Mouse (Mus musculus) midbrain, embryonic 13.5 days (tissue): ENCODE results near the gene Igsf21. TPM values are rescaled to one million over a fixed set of nuclear protein-coding genes. Genes with fewer than 3 reads are reported as not detected.

Source experiments
- ATAC-seq: fragments of 200-750 bp; cut with Nextera tagmentation; 2 replicates; pipeline ENCODE4 v1.8.0; 2017; ENCODE audit warnings: mild to moderate bottlenecking, moderate TSS enrichment, moderate library complexity
- H3K27ac ChIP-seq: fragments of 300-500 bp; sonication (generic); 2 replicates; pipeline ENCODE4 v1.5.1; 2015; ENCODE audit warnings: inconsistent platforms, mild to moderate bottlenecking, moderate library complexity
- H3K27me3 ChIP-seq: fragments of 300-500 bp; sonication (generic); 2 replicates; pipeline ENCODE4 v1.6.1; 2015; ENCODE audit warnings: mild to moderate bottlenecking, inconsistent platforms
- H3K36me3 ChIP-seq: fragments of 300-500 bp; sonication (generic); 2 replicates; pipeline ENCODE4 v1.6.1; 2015; ENCODE audit warnings: mild to moderate bottlenecking, inconsistent platforms
- H3K4me1 ChIP-seq: fragments of 300-500 bp; sonication (generic); replicated peaks from 2 replicates; pipeline ENCODE4 v1.6.1; 2015; ENCODE audit warnings: inconsistent platforms
- H3K4me2 ChIP-seq: fragments of 300-500 bp; sonication (generic); replicated peaks from 2 replicates; pipeline ENCODE4 v1.6.1; 2015; ENCODE audit warnings: moderate library complexity, mild to moderate bottlenecking, inconsistent platforms
- H3K4me3 ChIP-seq: fragments of 300-500 bp; sonication (generic); replicated peaks from 2 replicates; pipeline ENCODE4 v1.5.1; 2015; ENCODE audit warnings: mild to moderate bottlenecking, inconsistent platforms
- H3K9ac ChIP-seq: fragments of 300-500 bp; sonication (generic); replicated peaks from 2 replicates; pipeline ENCODE4 v1.6.1; 2015; ENCODE audit warnings: mild to moderate bottlenecking, inconsistent platforms
- H3K9me3 ChIP-seq: fragments of 300-500 bp; sonication (generic); 2 replicates; pipeline ENCODE4 v1.6.1; 2016; ENCODE audit warnings: mild to moderate bottlenecking, inconsistent platforms
- WGBS: fragments of 180-500 bp; shearing (Covaris S2); methylation state at CpG from one replicate; pipeline ENCODE4 v1.1.7; 2015; 5-methylcytosine and 5-hydroxymethylcytosine counted together
- polyA plus RNA-seq: library from polyadenylated mRNA; unstranded; fragments of >200 nt; fragmentation: Nextera tagmentation; extraction: Ambion mirVana; gene quantifications from 2 replicates; pipeline ENCODE4 v1.2.1, GENCODE M21; 2015

The Igsf21 gene
- polyA plus RNA-seq, 1 experiment from 2014 or later, result 58.9 TPM

- Histone ChIP-seq H3K9ac (no peak overlapping the region), H3K9me3 (no peaks in the 10 kb centered on the region), H3K36me3 (no peaks in the 10 kb centered on the region), H3K27ac (peak overlapping the region; percentile 9; the same call in 1 of the 2 replicates), H3K4me2 (no peak overlapping the region), H3K27me3 (peaks cover 4% of the 10 kb centered on the region), H3K4me1 (peaks cover 75% of the 10 kb centered on the region), H3K4me3 (no peak overlapping the region)
- no peak for ATAC-seq
- 60% methylated on average over 14 of the region's 14 CpGs for WGBS
Observed at GRCm38 (mm10) chr4:140214406-140214805, 32.2 kb downstream of the Igsf21 start.

- WGBS, result 30% methylated on average over 11 of the region's 11 CpGs
Observed at GRCm38 (mm10) chr4:140210129-140210890, 36.3 kb downstream of the Igsf21 start.

GRCm38 (mm10) chr4:140205811-140206231, 40.8 kb downstream of the Igsf21 start:
- WGBS, result 64% methylated on average over 12 of the region's 12 CpGs
- ATAC-seq, result no peak
- Histone ChIP-seq H3K36me3 (no peaks in the 10 kb centered on the region), H3K27me3 (no peaks in the 10 kb centered on the region), H3K9me3 (no peaks in the 10 kb centered on the region), H3K27ac (no peak overlapping the region), H3K9ac (no peak overlapping the region), H3K4me3 (no peak overlapping the region), H3K4me1 (peaks cover 43% of the 10 kb centered on the region), H3K4me2 (no peak overlapping the region)

More at GRCm38 (mm10) chr4:140210129-140210890, 36.3 kb downstream of the Igsf21 start:
- Histone ChIP-seq H3K36me3 (no peaks in the 10 kb centered on the region), H3K27ac (peak overlapping the region; percentile 75), H3K4me2 (no peak overlapping the region), H3K27me3 (no peaks in the 10 kb centered on the region; the same call in 1 of the 2 replicates), H3K4me1 (peaks cover 59% of the 10 kb centered on the region), H3K4me3 (no peak overlapping the region), H3K9ac (0 out of 2 replicates have a peak overlapping the region, but pooled peaks have one; percentile 19), H3K9me3 (no peaks in the 10 kb centered on the region)
- ATAC-seq, result peak; percentile 66

GRCm38 (mm10) chr4:140204775-140205174, 41.8 kb downstream of the Igsf21 start:
- H3K4me2 ChIP-seq, result no peak overlapping the region
- no peak for ATAC-seq
- H3K9me3 ChIP-seq, result no peaks in the 10 kb centered on the region
- H3K27me3 ChIP-seq, result no peaks in the 10 kb centered on the region
- 84% methylated on average over 10 of the region's 10 CpGs for WGBS
- no peak overlapping the region for H3K4me3 ChIP-seq
- peaks cover 32% of the 10 kb centered on the region for H3K4me1 ChIP-seq
- 0 out of 2 replicates have a peak overlapping the region, but pooled peaks have one; percentile 17 for H3K27ac ChIP-seq
- no peaks in the 10 kb centered on the region for H3K36me3 ChIP-seq
- no peak overlapping the region for H3K9ac ChIP-seq

GRCm38 (mm10) chr4:140203696-140204272, 42.8 kb downstream of the Igsf21 start:
- no peak for ATAC-seq
- H3K9ac ChIP-seq, result no peak overlapping the region
- H3K9me3 ChIP-seq, result no peaks in the 10 kb centered on the region
- peaks cover 28% of the 10 kb centered on the region for H3K4me1 ChIP-seq
- no peak overlapping the region for H3K4me2 ChIP-seq
- no peak overlapping the region for H3K4me3 ChIP-seq
- H3K36me3 ChIP-seq, result no peaks in the 10 kb centered on the region
- H3K27me3 ChIP-seq, result no peaks in the 10 kb centered on the region
- WGBS, result 74% methylated on average over 12 of the region's 12 CpGs
- H3K27ac ChIP-seq, result 0 out of 2 replicates have a peak overlapping the region, but pooled peaks have one; percentile 17

GRCm38 (mm10) chr4:140202196-140202595, 44.4 kb downstream of the Igsf21 start:
- no peak overlapping the region for H3K4me2 ChIP-seq
- no peak overlapping the region for H3K27ac ChIP-seq
- H3K9me3 ChIP-seq, result no peaks in the 10 kb centered on the region
- 45% methylated on average over 6 of the region's 6 CpGs for WGBS
- H3K9ac ChIP-seq, result no peak overlapping the region
- no peak for ATAC-seq
- H3K4me3 ChIP-seq, result no peak overlapping the region
- peaks cover 30% of the 10 kb centered on the region for H3K4me1 ChIP-seq
- H3K27me3 ChIP-seq, result no peaks in the 10 kb centered on the region
- no peaks in the 10 kb centered on the region for H3K36me3 ChIP-seq

- ATAC-seq, result no peak
- WGBS, result 83% methylated on average over 14 of the region's 14 CpGs
Observed at GRCm38 (mm10) chr4:140200296-140200695, 46.3 kb downstream of the Igsf21 start.

GRCm38 (mm10) chr4:140196717-140197116, 49.9 kb downstream of the Igsf21 start:
- Histone ChIP-seq H3K4me1 (peaks cover 26% of the 10 kb centered on the region), H3K9me3 (no peaks in the 10 kb centered on the region), H3K9ac (no peak overlapping the region), H3K27me3 (0 out of 2 replicates have a peak, but pooled peaks cover 2% of the 10 kb centered on the region), H3K4me3 (no peak overlapping the region), H3K36me3 (no peaks in the 10 kb centered on the region), H3K27ac (peak overlapping the region; percentile 39; the same call in 1 of the 2 replicates), H3K4me2 (no peak overlapping the region)
- 62% methylated on average over 9 of the region's 9 CpGs for WGBS
- 0 out of 2 replicates have a peak, but pooled peaks have one; percentile 46 for ATAC-seq

More at GRCm38 (mm10) chr4:140200296-140200695, 46.3 kb downstream of the Igsf21 start:
- H3K9ac ChIP-seq, result no peak overlapping the region
- no peak overlapping the region for H3K4me2 ChIP-seq
- no peak overlapping the region for H3K4me3 ChIP-seq
- no peaks in the 10 kb centered on the region for H3K9me3 ChIP-seq
- no peaks in the 10 kb centered on the region for H3K36me3 ChIP-seq
- H3K4me1 ChIP-seq, result peaks cover 28% of the 10 kb centered on the region
- 0 out of 2 replicates have a peak, but pooled peaks cover 2% of the 10 kb centered on the region for H3K27me3 ChIP-seq
- no peak overlapping the region for H3K27ac ChIP-seq

- ATAC-seq, result no peak
- no peak overlapping the region for H3K4me3 ChIP-seq
Observed at GRCm38 (mm10) chr4:140192276-140193002, 54.1 kb downstream of the Igsf21 start.

GRCm38 (mm10) chr4:140189601-140190000, 57.0 kb downstream of the Igsf21 start:
- no peak for ATAC-seq
- WGBS, result 89% methylated on average over 9 of the region's 9 CpGs
- H3K4me1 ChIP-seq, result peaks cover 70% of the 10 kb centered on the region
- no peaks in the 10 kb centered on the region for H3K27me3 ChIP-seq
- H3K9ac ChIP-seq, result no peak overlapping the region
- no peak overlapping the region for H3K27ac ChIP-seq
- no peak overlapping the region for H3K4me3 ChIP-seq
- H3K4me2 ChIP-seq, result no peak overlapping the region
- H3K36me3 ChIP-seq, result no peaks in the 10 kb centered on the region
- H3K9me3 ChIP-seq, result no peaks in the 10 kb centered on the region

More at GRCm38 (mm10) chr4:140192276-140193002, 54.1 kb downstream of the Igsf21 start:
- H3K27ac ChIP-seq, result no peak overlapping the region
- H3K4me2 ChIP-seq, result no peak overlapping the region
- 0 out of 2 replicates have a peak, but pooled peaks cover 2% of the 10 kb centered on the region for H3K27me3 ChIP-seq
- peaks cover 54% of the 10 kb centered on the region for H3K4me1 ChIP-seq
- 71% methylated on average over 18 of the region's 18 CpGs for WGBS
- no peaks in the 10 kb centered on the region for H3K9me3 ChIP-seq
- H3K9ac ChIP-seq, result no peak overlapping the region
- no peaks in the 10 kb centered on the region for H3K36me3 ChIP-seq

- Histone ChIP-seq H3K9ac (no peak overlapping the region), H3K36me3 (no peaks in the 10 kb centered on the region), H3K4me1 (peaks cover 72% of the 10 kb centered on the region), H3K4me2 (no peak overlapping the region), H3K27me3 (no peaks in the 10 kb centered on the region), H3K4me3 (no peak overlapping the region), H3K9me3 (no peaks in the 10 kb centered on the region), H3K27ac (peak overlapping the region; percentile 74)
- ATAC-seq, result no peak
- WGBS, result 74% methylated on average over 7 of the region's 7 CpGs
Observed at GRCm38 (mm10) chr4:140188626-140189025, 58.0 kb downstream of the Igsf21 start.
